Mouse (Mus musculus) erythroblast, adult 5-6 weeks (primary cell): ENCODE measurements around the gene Odf2l. TPM values are rescaled to one million over a fixed set of nuclear protein-coding genes. Genes with fewer than 3 reads are reported as not detected.

Source experiments
- ATAC-seq: replicated peaks from 2 replicates; pipeline ENCODE4 v1.8.0; 2016; ENCODE audit warnings: moderate number of reproducible peaks, mild to moderate bottlenecking, moderate TSS enrichment, inconsistent platforms; ENCODE audit not compliant: poor library complexity, low FRiP score, severe bottlenecking
- total RNA-seq, 2 experiments: library from RNA; stranded (forward) in 1 of 2; stranded (reverse) in 1 of 2; fragments of 150-400 nt in 1 of 2; fragments of 200-764, 138-1000 nt in 1 of 2; gene quantifications; 2 replicates each; pipeline versions ENCODE4 v1.2.3 to v1.2.4; 2015 to 2017; ENCODE audit warnings: low replicate concordance in 2 of 2

The Odf2l gene
- total RNA-seq (2015; ENCODE audit: low replicate concordance) = 9.0 and 9.2 TPM in 2 replicates
- 12.1 and 16.2 TPM in 2 replicates for total RNA-seq (2017; ENCODE audit: low replicate concordance)

DNA sequence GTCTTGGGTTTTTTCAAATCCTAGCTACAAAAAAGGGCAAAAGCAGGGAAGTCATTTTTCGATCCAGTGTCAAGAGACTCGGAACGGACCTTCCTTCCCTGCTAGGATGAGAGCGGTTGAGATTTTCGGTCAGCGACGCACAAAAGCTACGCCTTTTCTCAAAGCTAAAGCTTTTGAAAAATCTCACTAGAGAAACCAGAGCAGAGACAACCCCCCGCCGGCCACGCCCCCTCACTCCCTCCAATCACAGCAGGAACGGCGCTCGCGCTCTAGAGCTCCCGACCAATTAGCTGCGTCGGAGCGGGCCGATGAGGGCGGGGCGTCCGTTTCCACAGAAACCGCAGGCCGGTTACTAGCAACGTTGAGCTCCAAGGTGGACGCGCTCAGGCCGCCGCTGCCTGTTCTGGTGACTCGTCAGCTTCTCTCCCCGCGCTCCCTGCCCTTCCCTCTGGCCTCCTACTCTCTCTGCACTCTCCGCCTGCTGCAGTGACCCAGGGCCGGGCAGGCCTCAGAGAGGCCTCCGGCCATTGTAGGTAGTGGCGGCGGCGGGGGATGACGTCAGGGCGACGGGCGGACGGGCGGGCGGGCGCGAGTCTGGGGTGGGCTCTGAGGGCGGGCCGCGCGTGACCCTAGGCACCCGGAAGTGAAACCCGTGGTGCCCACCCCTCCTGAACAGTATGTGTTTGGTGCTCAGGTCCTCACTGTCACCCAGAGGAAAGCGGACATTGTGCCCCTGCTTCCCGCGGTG, at the start of gene Odf2l:
Odf2l (plus strand) TSS at position 335 of the 748 bp plus-strand sequence.
- ATAC-seq = peak; percentile 100

DNA sequence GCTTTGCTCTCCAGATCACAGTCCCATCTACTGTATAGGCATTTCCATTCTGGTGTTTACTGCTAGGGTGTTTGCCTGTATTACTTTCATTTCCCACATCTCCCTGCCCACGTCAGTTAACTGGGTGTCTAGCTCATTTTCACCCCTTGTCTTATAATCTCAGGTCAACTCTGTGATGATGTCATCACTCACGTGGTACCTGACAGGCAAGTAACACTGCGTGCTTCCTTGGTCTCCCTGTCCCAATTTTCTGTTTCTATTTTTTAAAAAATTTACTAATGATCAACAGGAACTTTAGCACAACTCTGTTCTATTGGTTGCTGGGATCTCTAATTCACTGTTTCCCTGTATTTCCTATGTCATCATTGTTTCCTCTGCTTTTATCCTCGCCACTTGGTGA, 49.4 kb upstream of the Odf2l start:
- ATAC-seq = no peak

DNA sequence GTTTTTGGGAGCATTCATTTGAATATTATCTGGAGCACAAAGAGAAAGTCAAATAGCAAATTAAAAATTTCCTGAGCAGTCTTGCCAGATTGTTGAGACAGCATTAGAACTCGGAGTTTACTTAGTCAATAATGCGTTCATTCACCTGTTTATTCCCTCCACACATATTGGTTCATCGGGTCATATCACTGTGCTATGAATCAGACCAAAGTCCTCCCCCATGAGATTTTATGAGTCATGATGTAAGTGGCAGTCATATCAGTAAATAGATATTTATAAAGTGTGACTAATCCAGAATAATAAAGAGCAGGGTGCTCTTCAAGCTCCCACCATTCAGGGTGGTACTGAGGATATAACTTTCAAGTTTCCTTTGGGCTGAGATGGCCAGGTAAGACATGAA, 46.0 kb upstream of the Odf2l start:
- ATAC-seq = no peak

DNA sequence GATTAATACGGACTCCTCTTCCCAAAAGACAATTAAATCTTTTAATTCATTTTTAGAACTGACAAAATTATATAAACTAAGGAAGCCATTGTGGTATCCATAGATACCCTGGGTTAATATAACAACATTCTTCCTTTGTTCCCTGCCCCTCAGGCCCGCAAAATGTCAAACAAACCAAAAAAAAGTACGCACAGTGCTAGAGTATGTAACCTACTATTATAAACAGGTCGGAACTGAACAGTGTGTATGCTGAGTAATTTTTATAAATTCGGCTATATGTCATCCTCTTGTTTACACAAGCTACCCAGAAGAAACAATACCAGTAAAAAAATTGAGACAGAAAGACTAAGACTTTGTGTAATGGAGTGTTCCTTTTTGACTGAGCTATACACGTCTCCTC, 40.0 kb upstream of the Odf2l start:
- ATAC-seq = no peak

DNA sequence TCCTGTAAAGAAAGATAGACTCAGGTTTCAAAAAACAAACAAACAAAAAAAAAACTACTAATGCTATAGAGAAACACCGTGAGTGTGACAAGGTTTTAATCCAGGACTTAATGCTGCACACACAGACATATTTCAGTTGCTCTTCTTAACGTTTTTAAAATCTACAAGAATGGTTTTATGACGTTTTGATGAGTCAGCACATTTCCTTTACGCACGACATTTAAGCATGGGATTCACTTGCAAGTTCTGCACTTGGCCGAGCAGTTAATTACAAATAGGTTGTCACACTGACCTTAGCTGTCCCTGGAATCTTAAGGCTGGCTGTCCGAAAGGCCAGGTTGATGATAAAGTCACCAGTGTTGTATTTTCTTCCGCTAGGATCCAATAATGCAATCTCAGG, 37.5 kb upstream of the Odf2l start:
- no peak for ATAC-seq

DNA sequence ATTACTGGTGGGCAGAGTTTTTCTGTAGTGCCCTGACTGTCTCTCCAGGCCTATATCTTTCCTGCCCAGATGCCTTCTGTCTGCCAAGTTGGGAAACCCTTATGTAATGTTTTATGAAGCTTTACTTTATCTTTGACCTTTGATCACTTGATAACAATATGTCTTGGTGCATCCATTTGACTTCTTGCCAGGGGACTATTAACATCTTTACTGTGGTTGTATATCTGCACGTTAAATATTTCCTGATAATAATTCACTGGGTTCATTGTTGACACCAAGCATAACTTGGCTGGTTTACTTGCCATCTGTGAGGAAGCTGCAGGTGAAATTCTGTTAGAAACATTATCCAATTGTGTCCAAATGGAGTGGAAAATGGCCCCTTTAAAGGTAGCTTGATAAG, 35.3 kb upstream of the Odf2l start:
- ATAC-seq = no peak

DNA sequence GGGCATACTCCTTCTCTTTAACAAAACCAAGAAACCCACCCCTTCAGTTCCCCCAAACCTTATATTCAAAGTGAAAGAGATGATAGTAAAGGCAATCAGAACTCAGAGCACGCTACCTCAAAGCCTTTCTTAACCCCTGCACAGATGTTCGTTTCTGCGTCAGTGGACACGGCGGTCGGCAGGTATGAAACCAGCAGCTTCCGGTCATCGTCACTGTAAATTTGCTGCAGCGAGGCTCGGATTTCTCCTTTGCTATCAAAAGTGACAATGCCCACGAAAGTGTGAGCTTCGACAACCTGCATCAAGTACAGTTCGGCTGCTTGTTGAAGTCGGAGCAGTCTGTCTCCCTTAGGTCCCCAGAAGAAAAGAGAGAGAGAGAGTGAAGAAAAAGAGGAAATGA, 32.2 kb upstream of the Odf2l start:
- ATAC-seq = no peak

DNA sequence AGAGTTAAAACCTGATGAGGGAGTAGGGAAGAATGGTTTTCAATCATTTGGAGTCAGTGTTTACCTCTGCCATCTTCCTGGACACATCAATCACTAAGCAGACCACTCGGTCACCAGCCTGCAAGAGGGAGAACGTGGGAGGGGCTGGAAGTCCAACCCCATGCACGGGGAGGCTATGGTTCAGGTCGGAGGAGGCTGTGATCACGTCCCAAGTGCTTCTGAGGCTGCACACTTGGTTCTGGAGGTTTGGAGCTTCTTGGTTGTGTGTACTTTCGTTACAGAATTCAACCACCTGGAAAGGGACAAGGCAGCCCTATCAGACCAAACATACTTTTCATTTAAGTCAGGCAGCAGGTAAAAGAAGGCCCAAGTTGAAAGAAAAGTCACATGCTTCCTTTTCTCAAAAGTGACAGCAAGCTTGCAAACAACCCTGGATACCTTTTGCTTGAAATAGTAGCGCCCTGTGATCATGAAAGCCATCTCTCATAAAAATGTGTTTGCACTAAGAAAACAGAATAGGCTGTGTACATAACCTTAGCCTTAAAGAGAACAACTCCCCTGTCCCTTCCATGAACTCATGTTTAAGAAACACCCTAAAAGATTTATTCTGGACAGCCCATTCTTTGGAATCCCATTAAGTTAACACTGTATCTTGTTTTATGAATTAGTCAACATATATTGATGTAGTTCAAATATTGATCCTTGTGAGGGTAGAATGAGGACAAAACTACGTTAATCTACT, 30.4 kb upstream of the Odf2l start:
- no peak for ATAC-seq

DNA sequence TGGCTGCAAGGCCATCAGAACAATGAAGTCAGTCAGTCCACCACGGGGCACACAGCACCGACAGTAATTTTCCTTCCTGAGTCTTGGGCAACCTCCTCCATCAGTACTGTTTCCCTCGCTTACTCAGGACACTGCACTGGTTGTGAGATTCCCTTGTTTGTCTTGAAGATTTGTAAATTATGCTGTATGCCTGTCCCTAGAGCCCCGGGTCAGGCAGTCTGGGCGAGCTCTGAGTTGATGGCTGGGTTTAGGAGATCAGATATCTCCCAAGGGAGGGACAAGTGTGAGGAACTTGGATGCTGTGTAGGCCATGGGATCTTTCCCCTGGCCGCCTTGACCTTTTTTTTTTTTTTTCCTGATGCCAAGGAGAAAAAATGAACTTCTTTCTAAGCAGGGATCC, 19.1 kb upstream of the Odf2l start, which contains the start of gene Clca2:
Clca2 (minus strand) TSS at position 153 of the 400 bp plus-strand sequence.
- no peak for ATAC-seq

DNA sequence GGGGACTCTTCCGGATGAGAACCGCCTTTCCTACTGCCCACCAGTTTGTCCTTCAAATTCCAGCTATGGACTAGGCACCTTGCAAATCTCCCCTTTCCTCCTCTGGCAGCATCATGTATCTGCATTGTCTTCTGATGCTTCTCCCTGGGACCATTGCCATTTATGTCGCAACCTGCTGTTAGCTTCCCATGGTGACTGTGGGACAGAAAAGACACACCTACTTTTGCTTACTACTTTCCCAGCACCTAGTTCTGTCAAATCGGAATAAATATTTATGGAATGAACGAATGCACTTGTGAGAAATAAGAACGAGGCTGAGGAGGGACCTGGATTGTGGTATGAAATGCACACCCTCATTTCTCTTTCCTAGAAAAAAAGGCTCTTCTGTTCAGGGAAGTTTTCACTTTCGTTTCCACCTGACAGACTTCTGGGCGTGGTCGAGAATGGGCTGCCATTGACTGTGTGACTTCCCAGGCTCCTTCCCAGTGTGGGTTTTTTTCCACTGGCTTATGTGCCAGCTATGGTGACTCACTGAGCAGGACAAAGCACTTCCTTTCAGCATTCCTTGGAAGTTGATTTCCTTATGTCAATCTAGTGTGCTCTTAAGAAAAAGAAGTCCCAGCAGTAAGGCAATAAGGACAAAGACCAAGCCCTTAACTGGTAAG, 16.4 kb upstream of the Odf2l start:
- ATAC-seq = no peak

DNA sequence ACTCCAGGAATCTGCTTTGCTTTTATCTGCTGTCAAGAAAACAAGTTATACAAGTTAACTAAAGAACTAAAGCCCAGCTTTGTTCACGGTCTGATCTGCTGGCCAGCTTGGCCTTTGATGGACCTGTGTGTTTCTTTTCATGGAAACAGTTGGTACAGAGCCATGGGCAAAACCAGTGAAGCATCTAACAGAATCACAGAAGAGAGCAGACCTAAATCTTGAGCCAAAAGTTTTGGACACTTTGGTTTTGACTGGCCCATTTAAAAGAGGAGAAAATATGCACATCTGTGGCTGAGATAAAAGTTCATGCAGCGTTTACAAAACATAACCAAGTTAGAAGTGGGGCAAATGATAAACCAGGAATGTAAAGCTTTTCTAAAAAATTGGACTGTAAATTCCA, 15.1 kb upstream of the Odf2l start:
- ATAC-seq = no peak

DNA sequence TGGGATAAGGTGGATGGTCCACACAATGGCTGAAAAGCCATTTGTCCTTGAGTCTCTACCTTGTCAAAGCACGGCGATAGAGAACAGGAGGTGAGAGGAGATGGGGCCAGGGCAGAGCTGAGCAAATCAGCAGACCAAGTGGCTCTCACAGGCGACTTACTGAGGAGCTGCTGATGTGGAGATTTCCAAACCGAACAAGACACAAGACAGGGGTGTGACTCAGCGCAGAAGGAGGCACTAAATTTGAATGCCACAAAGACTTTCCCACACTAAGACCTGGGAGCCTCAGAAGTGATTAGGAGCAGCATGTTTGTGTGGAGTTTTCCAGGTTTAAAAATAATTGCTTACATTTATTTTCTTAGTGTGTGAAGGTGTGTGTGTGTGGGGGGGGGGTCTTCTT, 14.6 kb upstream of the Odf2l start:
- ATAC-seq = no peak

DNA sequence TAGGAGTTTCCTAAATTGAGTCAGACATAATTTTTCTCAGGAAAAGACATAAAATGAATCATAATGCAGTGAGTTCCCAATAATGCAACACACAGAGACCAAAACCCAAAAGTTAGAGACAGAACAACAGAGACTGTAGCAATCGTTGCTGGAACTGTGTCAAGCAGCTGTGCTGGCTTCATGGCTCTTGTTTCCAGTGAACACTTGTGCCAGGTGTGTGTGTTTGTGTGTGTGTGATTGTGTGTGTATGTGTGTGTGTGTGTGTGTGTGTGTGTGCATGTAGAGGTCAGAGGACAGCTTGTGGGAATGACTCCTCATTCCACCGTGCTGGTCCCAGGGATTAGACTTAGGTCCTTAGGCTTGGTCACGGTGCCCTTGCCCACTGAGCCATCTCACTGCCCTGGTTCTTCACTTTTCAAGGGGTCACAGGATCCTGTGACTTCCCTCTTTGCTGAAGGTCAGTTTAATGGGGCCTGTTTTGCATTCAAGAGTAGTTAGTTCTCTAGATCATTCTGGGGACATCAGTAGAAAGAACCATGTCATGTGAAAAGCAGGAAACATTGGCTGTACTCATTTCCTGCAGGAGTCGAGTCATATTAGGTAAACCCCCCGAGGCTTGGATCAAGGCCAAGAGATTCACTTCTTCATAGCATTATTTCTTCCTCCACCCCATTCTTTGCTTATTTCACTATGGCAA, 13.2 kb upstream of the Odf2l start:
- no peak for ATAC-seq

DNA sequence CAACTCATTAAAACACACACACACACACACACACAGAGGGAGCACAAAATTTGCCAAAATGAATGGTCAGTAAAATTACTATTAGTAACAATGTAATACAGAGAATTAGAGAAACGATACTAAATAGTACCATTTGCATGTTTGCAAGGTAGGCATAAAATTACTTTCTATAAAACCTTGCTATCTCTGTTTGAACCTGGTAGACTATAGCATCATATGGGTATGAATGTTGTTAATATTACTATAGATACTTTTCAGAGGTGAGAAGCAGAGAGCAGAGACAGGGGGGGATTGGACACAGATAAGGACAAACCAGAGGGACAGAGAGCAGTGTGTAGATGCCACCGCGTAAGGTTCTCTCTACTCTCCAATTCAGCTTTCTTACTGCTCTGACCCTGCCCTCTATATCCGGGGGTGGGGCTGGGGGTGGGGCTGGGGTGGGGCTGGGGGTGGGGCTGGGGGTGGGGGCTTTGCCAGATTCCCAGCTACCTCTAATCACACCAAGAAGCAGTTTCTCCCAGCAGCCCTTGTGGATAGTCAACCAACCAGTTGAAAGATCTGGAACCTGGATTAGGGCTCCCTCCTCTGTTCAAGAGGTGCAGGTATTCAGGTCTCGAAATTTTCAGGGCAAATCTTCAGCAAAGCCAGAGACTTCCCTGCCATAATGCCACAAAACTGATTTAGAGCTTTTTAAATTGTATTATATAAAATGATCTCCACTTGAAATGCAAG, 12.4 kb upstream of the Odf2l start:
- no peak for ATAC-seq

DNA sequence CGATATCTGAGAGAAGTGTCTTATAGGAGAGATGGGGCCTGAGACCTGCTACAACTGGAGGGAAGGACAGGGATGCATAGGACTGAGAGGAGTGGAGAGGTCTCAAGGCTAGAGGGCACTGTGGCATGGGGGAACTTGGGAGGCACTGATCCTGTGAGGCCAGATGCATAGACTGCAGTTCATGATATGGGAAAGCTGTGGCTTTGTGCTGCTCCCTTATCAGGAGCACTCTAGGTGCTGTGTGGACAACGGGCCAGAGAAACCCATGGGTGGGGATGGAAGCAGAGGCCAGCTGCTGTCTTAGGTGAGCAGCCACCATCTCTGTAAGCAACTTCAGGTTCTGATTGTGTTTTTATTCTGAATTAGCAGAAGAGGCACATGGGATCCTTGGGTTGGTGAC, 3.2 kb upstream of the Odf2l start:
- ATAC-seq = no peak

DNA sequence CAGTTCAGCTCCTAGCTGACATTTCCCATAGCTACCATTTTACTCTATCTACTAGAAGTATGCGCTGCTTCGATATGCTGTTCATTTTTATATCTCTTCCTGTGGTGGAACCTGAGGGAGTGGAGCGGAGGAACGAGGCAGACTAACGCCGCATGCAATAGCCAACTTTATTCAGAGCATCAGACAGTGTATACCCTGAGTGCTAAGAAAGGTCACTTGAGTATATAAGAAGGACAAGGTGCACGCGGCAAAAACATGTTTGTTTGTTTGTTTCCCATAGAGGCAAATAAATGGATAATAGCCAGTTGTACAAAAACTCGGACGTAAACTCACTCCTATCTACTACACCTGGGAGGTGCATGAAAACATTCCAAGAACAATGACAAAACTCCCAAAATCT, 751 bp upstream of the Odf2l start:
- no peak for ATAC-seq

DNA sequence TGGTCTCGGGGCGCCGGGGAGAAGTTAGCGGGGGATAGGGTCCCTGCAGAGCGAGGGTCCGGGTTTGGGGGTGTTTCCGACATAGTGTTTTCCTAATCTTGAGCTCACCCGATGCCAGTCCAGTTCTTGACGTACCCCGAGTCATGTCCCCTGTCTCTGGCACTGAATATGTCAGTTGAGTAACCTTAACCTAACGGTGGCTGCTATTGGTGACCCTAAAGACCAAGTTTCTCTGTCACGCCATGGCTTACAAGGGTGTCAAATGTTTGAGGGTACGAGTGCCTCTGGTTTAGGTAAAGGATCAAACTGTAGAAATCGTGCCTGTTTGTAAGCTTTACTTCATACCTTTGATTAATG, 592 bp downstream of the Odf2l start:
- ATAC-seq = no peak

DNA sequence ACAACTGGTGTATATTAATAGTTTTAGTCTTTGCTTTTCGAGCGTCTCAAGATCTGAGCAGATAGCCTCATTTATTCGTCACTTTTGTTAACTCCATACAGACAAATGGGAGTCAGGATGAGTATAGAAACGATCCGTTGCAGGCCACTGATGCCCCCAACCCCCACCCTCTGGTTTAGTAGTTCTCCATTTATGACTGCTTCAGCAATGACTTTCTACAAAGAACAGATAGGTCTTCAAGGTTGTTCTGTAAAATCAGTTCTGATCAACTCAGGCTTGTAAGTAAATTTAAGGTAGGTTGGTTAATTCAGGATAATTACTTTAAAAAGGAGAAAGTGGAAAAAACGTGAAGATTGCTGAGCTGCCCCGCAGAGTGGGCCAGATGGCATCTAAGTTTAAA, 1.0 kb downstream of the Odf2l start:
- ATAC-seq = no peak

DNA sequence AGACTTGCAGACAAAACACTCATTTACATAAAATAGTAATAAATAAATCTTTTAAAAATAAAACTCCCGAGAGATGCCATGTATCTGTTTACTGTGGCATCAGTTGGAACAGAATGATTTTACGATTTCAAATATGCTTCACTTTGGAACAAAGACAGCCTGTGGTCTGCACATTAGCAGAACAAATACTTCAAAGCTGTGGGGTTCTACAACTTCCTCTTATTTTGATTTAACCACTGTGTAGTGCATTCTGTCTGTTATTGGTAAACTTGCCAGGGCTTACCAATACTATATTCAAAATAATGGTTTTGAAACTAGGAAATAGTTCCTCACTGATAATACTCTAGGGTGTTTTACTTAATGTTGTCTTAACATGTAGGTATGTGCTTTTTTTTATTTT, 8.2 kb downstream of the Odf2l start:
- no peak for ATAC-seq

DNA sequence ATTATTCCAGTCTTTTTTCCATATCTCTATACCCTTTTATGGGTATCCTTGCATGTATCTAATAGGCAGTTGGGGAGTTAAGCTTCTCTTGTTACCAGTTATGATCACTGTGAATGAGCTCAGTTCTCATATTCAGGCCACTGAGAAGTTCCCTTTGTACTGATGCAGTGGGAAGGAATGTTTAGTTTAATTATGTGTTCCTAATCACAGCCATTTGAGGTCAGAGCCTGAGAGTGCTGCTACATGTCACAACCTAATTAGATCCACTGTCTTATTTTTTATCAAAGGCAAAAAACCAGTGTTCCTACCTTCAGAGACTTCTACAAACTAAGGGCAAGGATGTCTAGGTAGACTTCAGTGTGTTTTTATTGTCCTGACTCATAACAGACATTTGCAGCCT, 11.0 kb downstream of the Odf2l start:
- ATAC-seq = no peak
